Mouse (Mus musculus) urinary bladder, postnatal 14 days (tissue): Measurements from ENCODE around the gene Plekhg5.

Source experiments
- DNase-seq: peaks from one replicate; pipeline ENCODE4 v3.0.0; 2021; ENCODE audit warnings: low spot score

The Plekhg5 gene

DNA sequence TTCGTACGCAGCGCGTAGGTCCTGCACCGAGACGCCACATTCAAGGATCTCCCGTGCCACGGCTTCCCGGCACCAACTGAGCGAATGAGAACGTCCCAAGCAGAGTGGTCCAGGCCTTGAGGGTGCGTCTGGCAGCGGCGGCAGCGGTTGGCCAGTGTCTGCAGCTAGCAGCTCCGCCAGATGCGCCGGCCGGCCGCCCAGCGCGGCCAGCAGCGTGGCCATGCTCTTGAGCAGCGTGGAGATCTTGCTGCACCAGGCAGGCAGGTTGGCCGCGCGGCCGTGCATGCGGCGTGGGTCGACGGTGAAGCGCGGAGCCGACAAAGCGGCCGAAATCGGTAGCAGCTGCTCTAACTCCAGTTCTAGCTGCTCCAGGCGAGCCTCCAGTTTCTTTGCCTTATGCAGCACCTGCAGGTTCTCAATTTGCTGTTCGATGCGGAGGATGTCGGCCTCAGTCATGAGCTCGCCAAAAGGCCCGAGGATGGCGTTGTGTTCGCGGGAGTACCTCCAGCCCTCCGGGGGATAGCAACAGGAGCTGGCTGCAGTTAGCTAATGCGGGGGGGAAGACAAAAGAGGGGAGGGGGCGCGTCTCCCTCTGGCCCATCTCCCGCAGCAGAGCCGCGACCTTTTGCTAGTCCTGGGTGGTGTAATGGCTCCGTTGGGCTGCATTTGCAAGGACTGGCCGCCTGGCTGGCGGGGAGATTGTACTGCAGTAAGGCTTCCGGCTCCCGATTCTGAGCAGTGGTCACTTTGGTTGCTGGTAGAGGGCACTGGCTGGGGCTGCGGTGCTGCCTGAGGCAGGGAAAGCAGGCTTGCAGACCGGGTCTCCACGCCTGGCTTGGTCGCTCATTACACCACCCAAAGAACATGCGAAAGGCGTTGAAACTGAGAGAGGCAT lies 54.0 kb downstream of the Plekhg5 start:
- DNase-seq, result no peak

DNA sequence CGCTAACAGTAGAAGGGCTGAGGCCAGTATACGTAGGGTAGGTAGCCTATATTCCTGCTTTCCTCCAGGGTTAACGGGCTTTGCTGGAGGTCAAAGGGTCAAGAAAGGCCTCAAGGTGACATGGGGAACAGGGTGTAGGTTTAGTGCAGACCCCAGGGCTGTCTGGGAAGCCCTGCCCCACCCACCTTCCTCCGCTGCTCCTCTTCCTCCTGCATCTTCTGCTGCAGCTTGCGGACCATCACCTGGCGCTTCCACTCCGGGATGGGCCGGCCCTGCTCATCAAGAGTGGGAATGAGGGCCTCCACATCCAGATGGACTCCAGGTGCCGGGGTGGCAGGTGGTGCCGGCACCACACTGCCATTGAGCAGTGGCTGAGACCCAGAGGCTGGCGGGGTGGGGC lies 55.6 kb downstream of the Plekhg5 start:
- DNase-seq, result no peak

DNA sequence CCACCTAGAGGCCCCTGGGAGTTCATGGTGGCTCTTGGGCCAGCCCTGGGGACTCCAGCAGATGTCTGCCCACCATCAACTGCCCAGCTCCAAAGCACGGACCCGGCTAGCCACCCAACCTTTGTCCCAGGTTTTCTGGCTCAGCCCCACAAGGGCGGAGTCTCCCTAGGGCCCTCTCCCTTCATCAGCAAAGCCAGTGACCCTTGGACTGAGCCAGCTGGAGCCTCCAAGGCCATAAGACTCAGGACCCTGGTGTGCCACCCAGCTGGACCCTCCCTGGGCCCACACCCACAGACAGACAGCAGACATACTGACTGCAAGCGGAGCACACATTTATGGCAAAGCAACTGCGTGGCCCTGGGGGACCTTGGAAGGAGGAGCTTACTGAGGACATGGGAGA lies 56.5 kb downstream of the Plekhg5 start:
- DNase-seq, result no peak

DNA sequence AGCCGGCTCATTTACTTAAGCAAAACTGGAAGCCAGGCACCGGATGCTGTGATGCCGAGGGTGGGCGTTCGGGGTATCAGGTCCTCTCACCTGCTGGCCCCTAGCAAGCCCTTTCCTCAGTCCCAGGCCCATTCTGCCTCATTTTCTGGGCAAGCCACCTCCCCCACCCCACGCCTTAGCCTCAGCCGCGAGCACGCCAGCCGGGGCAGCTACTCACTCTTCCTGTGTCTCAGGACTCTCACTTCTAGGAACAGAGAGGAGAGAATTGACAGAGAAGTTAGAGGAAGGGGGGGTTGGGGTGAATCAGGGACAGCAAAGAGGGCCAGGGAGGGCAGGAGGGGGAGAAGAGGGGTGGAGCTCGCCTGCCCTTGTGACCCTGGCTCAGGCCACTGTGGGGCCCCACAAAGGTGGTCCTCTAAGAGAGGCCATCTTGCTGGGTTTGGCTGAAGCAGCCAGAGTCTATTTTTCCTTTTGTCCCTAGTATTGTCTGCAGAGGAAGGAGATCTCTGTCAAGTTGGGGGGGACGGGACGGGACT lies 57.2 kb downstream of the Plekhg5 start:
- no peak for DNase-seq

DNA sequence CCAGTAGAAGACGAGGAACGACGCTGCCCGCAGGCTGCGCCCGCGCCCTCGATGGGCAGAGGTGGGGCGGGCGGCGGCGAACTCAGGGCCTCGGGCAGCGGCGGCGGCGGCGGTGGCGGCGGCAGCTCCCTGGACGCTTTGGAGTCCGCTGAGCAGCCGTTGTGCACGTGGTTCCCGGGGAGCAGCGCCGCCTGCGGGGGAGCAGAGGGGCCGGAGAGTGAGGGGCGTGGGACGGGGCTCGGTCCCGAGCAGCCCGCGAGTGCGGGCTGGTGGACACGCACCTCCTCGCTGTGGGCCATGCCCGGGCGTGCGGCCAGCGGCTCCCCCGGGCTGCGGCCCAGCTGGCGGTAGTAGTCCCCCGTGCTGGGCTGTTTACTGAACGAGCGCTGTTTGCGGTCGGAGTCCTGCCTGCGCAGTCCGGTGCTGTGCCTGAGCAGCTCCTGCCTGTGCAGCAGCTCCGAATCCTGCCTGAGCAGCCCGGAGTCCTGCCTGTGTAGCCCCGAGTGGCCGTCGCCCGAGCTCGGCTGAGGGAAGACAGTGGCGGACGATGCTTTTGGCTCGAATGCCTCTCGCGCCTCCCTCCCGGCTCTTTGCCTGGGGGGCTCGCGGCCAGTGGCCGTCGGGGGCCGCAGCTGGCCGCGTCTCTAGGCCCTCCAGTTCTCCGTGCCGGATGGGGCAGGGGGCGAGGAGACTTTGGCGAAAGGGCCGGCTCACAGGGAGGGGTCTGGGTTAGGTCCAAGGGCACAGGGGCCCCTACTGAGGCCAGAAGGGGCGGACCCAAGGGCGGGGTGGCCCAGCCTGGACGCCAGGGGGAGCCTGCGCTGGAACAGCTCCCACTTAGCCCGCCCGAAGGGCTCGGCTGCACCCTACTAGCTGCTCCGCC lies 58.7 kb downstream of the Plekhg5 start:
- peak; percentile 62 for DNase-seq

DNA sequence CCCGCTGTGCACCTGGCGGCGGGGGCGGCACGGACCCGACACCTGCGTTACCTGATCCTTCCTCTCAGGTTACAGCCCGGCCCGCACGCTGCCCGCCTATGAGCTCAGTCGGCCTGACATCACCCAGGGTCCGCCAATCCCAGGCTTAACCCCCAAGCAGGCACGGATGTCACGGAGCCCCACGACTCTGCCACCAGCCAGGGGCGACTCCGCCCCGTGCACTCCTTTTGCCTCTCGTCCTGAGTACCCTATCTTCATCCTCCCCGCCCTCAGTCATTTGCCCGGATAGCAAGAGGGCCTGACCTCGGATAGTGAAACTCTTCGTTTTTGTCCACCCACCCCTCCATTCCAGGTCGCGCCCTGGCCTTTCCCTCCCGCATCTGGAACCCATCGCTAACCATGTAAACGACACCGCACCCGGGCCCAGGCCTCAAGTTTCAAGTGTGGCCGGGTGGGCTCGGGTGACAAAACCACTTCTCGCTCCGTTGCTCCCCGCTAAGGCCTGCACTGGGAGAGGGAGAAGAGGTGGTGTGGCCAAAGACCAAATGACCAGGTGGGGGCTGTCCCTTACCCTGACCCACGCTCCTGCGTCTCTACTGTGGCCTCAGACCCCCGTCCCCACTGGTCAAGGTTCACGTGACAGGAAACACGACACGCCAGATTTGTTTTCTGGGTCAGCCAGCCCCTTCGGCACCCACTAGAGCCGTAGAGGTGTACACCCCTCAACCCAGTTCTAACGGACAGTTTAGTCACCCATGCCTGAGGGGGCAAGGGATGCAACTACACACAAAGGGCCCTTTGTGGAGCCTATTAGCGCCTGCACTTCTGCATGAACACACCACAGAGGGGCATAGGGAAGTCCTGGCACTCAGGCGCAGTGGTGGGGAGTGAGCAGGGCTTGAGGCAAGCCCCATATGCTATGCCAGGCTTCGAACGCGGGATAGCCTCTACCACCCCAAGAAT lies 59.8 kb downstream of the Plekhg5 start:
- no peak for DNase-seq

DNA sequence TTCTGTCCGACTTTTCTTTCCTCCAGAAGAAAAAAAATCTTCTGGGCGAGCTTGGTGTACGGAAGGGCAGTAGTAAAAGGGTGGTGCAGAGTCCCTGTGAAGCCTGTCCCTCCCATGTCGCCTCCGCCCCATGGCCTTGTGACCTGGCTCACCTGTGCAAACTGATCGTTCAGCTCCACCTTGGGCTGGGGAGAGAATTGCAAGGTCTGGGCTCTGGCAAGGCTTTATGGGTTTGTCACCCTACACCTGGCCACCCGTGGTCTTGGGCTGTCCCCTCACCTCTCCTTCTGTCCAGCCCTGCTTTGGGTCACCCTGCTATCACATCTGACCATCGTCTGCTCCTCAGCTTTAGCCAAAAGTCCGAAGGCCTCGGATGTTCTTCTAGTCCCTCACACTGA lies 60.5 kb downstream of the Plekhg5 start:
- DNase-seq, result no peak

DNA sequence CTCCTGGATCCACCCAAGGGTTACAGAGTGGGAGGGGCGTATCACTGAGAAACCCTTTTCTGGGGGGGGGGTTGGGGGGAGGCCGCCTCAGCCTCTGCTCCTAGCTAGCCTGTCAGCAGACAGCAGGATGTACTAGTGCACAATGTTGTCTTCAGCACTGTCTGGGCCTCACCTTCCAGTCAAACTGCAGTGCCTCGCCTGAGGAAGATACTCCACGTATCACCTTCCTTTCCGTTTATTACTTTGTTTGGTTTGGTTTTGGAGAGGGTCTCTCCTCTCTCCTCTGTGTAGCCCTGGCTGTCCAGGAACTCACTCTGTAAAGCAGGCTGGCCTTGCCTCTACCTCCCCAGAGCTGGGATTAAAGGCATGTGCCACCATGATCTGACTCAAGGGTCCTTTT lies 60.9 kb downstream of the Plekhg5 start:
- no peak for DNase-seq

DNA sequence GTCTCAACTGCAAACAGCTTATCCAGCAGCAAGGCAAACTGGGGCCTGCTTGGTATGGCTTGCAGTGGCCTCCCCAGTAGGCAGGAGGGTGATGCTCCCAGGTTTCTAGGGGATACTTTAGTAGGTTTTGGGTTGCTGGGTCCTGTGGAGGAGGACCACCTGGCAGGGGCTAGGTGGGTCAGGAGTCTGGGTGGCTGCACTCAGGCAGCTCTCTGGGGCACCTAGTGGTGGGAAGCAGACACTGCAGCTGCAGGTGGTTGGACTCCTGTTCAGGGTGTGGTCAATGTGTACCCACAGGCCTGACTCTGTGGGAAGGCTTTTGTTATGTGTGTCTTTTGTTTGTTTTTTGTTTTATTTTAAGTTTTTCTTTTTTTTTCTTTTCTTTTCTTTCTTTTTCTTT lies 62.2 kb downstream of the Plekhg5 start:
- DNase-seq, result peak; percentile 62

DNA sequence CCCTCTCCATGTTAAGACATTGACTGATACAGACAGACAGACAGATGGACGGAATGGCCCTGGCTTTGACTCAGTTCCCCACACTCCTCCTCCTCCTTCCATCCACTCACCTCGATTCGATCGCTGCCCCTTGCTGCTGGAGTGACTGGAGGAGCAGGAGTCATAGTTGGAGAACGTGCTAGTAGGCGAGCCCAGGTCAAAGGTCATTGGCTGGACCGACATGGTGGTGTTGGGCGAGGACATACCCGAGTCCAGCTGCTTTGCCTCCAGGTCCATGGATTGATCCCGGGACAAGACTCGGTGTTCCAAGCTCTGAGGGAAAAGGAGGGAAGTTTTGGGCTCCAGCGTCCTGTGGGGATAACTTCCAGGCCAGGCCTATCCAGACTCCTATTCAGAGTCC lies 63.1 kb downstream of the Plekhg5 start:
- DNase-seq, result no peak

DNA sequence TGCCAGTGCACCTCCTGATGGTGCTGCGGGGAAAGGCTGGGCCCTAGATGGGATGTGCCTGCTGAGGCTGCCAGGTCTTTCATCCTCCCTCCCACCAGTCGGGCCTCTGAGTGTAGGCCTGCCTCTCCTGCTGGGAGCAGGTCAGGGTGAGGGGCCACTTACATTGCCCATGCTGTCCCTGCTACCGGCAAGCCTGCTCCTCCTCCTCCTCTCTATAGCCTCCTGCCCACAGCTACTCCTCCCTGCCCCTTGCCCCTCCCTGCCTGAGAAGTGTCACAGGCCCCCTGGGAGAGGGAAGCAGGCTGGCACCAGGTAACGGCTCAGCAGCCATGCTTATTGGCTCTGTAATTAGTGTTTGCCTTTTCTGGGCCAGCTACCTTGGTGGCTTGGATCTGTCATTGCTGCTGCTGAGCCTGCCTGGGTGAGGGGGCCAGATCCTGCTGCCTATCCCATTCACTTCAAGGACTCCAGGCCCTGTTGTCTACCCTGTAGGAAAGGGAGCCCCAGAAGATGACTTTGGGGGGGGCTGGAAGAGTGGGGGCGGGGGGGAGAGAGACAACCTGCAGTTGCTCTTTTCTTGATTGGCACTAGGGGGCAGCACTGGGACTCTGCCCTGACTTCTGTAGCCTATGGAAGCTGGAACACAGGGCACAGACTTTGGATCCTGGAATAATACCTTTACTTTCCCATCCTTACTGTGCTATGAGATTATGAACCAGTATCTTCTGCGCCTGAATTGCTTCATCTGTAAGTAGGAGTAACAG lies 64.0 kb downstream of the Plekhg5 start:
- no peak for DNase-seq

DNA sequence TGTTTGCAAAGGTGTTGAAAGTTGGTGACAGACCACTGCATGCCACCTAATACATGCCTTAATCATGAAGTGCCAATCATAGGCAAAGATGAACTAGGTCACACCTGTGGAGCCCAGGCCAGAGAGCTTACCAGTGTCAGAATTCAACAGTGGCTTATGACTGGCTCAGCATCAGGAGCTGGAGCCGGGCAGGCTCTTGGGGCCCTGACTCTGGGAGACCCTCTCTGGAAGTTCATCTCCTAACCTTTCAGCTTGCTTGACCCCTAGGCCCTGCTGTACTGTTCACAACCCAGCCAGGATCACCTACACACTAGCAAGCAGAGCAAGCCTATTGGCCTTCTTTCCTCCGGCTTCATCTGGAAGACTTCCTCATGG lies 64.6 kb downstream of the Plekhg5 start:
- DNase-seq, result no peak

DNA sequence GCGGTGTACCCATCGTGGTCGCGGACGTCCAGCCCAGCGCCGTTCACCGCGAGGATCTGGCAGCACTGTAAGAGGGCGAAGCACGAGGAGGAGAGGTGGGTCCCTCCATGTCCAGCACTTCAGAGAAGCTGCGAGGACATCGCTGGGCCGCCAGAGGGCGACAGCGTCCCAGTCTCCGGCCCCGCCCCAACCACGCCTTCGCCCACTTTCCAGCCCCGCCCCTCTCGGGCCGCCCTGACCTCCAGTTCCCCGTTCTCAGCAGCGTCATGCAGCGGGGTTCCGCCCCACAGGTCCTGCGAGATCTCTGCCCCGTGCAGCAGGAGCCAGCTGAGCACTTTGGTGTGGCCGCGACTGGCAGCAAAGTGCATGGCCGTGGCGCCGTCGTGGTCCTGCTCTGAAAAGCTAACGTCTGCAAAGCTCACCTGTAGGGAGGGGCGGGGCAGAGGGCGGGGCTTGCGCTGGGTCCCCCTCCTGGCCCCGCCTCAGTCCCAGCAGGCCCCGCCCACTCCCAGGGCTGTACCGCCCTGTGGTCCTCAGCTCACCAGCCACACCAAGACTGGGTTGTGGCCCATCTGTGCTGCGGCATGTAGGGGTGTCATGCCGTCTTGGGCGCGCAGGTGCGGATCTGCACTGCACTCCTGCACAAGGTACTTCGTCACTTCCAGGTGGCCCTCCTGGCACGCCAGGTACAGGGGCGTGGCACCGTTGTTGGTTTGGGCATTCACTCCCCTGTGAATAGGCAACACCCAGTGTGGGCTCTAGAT lies 66.4 kb downstream of the Plekhg5 start:
- peak; percentile 90 for DNase-seq

DNA sequence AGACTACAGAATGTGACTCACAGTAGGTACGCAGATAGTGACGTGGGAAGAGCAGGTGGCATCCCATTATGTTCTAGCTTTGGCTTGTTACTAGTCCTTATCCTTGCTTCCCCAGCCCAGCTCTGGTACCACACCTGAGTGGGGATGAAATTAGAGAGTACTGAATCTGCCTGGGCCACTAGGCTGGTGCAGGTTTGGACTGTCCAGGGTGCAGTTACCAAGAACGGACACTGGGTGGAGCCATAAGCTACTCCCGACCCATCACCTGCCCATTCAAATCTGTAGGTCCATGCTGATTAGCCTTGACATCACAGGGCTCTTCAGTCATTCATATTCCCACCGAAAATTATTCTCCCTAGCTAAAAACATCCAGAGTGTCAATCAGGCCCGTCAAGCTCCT lies 68.1 kb downstream of the Plekhg5 start:
- peak; percentile 61 for DNase-seq

DNA sequence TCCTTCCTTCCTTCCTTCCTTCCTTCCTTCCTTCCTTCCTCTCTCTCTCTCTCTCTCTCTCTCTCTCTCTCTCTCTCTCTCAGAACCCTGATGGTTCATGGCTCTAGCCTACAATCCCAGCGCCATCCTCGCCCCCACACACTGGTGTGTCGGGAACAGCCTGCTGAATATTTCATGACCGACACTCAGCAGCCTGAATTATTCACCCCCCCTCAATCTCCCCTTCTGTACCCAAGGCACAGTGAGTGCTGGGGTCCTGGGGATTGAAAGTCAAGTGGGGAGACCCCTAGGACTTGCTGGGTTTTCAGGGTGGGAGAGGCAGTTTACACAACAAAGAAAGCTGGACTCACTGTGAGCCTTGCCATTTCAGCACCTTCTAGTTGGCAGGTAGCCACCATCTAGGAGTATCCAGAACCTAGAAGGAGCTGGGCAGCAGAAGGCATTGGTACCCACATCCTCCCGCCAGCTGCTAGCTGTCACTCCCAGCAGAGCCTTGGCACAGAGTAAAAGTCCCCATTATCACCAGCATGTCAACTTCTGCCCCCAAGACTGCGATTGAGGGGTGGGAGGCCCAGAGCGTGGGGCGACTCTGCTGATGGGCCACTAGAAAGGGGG lies 69.3 kb downstream of the Plekhg5 start:
- DNase-seq, result no peak

DNA sequence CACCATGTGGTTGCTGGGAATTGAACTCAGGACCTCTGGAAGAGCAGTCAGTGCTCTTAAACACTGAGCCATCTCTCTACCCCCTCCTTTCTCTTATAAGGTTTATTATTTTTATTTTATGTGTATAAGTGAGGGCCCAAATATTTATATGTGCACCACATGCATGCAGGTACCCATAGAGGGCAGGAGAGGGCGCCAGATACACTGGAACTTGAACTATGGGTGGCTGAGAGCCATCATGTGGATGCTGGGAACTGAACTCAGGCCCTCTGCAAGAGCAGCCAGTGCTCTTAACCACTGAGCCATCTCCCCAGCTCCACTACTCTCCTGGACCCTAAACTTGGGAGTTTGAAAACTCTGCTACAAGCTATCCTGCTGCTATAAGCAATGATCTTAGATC lies 71.3 kb downstream of the Plekhg5 start:
- no peak for DNase-seq

DNA sequence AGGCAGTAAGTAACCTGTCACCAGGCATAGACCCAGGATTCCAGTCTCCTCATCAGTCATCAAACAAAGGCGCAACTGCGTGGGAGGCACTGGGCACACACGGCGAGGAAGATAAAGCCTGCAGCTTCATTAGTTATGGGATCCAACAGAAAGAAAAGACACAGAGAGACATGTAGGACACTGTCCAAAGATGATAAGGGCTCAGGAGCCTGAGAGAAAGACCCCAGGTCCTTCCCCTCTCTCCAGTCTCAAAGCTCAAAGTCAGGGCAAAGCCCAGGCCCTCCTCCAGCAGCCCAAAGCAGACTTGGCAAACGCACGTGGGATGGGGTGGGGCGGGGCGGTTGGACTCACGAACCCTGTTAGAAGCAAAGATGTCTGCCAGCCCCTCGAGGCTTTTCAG lies 73.2 kb downstream of the Plekhg5 start:
- no peak for DNase-seq

DNA sequence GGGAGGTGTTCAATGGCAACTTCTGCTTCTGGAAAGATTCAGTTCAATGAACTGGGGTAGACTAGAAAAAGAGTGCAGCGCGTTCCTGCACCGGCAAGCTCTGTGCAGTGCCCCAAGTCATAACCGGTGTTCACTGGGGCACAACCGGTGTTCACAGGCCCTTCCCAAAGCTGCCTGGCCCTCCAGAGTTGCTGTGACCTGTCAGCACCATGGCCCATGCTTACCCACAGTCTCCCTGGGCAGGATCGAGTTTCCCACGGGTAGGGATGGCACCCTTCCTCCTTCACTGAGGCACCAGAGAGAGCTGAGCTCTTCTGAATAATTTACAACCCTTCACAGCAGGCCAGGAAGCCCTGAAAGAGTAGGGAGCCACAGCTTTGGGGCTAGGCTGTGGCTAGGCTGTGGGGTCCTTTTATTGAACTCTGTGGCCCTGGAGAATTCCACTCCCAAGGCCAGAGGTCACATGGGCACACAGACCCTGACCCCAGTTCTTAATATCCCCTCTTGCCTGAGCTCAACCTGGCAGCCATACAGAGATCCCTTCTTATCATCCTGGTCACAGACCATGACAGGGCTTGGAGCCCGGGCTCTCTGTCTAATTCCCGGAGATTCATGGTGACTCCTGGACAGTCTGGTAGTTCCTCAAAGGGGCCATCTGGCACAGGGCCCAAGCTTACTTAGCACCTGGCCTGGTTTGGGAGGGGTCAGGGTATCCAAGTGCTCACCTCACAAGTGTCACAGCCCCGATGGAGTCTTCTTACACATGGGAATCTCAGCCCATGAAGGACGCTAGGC lies 73.9 kb downstream of the Plekhg5 start:
- no peak for DNase-seq

DNA sequence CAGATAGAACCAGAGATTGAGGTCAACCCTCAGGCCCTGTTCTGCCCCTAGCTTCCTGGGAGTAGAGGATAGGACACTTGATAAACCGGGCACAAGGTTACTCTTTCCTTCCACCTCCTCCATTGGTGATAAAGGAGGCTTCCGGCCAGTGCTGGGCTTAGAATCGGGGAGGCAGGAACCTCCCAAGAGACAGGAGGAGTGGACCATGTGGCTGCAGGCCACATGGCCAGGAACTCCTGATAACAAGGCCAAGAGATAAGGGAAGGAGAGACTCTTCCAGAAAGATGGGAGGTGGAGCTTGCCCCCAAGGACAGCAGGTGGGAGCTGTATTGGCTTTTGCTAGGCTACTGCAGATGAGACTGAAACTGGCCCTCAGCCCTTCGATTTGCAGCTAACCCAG lies 78.2 kb downstream of the Plekhg5 start:
- no peak for DNase-seq
